Mouse (Mus musculus) E14TG2a.4 (cell line): ENCODE data around the gene U2af1l4.

Experiments used
- CTCF ChIP-seq: conservative IDR thresholded peaks from 2 replicates; pipeline ENCODE4 v1.5.1; 2014; ENCODE audit warnings: low read length
- POU5F1 ChIP-seq: IDR thresholded peaks from 2 replicates; pipeline ENCODE4 v1.6.1; 2014; ENCODE audit warnings: low read length, borderline replicate concordance

DNA sequence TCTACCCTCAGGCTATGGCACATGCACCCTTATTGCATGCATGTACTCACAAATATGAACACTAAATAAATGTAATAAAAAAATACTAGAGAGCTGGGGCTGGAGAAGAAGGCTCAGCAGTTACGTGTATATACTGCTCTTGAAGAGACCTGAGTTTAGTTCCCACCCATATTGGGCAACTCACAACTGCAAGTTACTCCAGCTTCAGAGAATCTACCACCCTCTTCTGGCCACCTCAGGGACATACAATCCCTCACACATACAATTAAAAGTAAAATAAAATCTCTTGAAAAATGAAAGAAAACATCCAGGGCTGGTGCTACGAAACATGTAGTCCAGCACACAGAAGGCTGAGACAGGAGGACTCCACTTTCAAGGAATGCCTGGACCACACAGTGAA lies 51.4 kb downstream of the U2af1l4 start:
- TF ChIP-seq CTCF (peak; percentile 18; the same call in 1 of the 2 replicates), POU5F1 (no peak)
